Comparison of ENCODE assay signal across 13 mouse cellular contexts in genomic region chr17:25564481-25564880, GRCm38 (mm10). TPM values are rescaled to one million over a fixed set of nuclear protein-coding genes. Genes with fewer than 3 reads are reported as not detected.
A peak's percentile ranks its signal among the peaks of the same experiment; 100 is the strongest.
DNase-seq lines count a peak whose midpoint lies in the region; ATAC-seq lines count a peak whose summit lies in the region.
"Had no signal": no experiment of that assay in that cellular context is flagged by ENCODE, and none has a peak within 500 bp of the region (broad histone marks: within the 10 kb centered on the region; RNA-seq: fewer than 3 reads in every experiment).

No protein-coding gene starts in this region.

- no peak overlapping the region for H3K9ac ChIP-seq in forebrain, embryonic 12.5 days
- H3K9ac ChIP-seq in midbrain, embryonic 15.5 days = no peak overlapping the region
- H3K9ac ChIP-seq in midbrain, embryonic 11.5 days (ENCODE audit: low read length) = no peak overlapping the region
- H3K9ac ChIP-seq in forebrain, embryonic 15.5 days (replicated peaks) = no peak overlapping the region
- H3K9ac ChIP-seq: limb, embryonic 13.5 days had no signal

- ATAC-seq in forebrain, embryonic 12.5 days (ENCODE audit: low FRiP score) = no peak
- no peak for ATAC-seq in midbrain, embryonic 15.5 days (replicated peaks)
- no peak for ATAC-seq in midbrain, embryonic 11.5 days (ENCODE audit: low FRiP score)
- no peak for ATAC-seq in forebrain, embryonic 15.5 days (replicated peaks)

- H3K36me3 ChIP-seq in forebrain, embryonic 10.5 days (replicated peaks) = peaks cover 11% of the 10 kb centered on the region
- 0 out of 2 replicates have a peak, but pooled peaks cover 6% of the 10 kb centered on the region for H3K36me3 ChIP-seq in forebrain, embryonic 12.5 days (replicated peaks)
- H3K36me3 ChIP-seq in midbrain, embryonic 15.5 days (replicated peaks) = no peaks in the 10 kb centered on the region
- H3K36me3 ChIP-seq in midbrain, embryonic 11.5 days (ENCODE audit: control insufficient read depth, insufficient read depth, low read length) = no peaks in the 10 kb centered on the region
- H3K36me3 ChIP-seq in forebrain, embryonic 15.5 days = no peaks in the 10 kb centered on the region

- H3K4me2 ChIP-seq in forebrain, embryonic 12.5 days = no peak overlapping the region
- no peak overlapping the region for H3K4me2 ChIP-seq in midbrain, embryonic 15.5 days
- no peak overlapping the region for H3K4me2 ChIP-seq in midbrain, embryonic 11.5 days
- H3K4me2 ChIP-seq in forebrain, embryonic 15.5 days (replicated peaks) = no peak overlapping the region

- no peaks in the 10 kb centered on the region for H3K9me3 ChIP-seq in forebrain, embryonic 10.5 days
- no peaks in the 10 kb centered on the region for H3K9me3 ChIP-seq in forebrain, embryonic 12.5 days
- H3K9me3 ChIP-seq in midbrain, embryonic 15.5 days = no peaks in the 10 kb centered on the region
- H3K9me3 ChIP-seq in midbrain, embryonic 11.5 days (ENCODE audit: control insufficient read depth, low read length) = no peaks in the 10 kb centered on the region
- H3K9me3 ChIP-seq in forebrain, embryonic 15.5 days = no peaks in the 10 kb centered on the region
- H3K9me3 ChIP-seq: limb, embryonic 13.5 days had no signal

- H3K4me3 ChIP-seq in forebrain, embryonic 10.5 days = no peak overlapping the region
- H3K4me3 ChIP-seq in forebrain, embryonic 12.5 days (replicated peaks) = no peak overlapping the region
- no peak overlapping the region for H3K4me3 ChIP-seq in midbrain, embryonic 15.5 days
- H3K4me3 ChIP-seq in midbrain, embryonic 11.5 days (ENCODE audit: low read depth, low read length) = no peak overlapping the region
- H3K4me3 ChIP-seq in forebrain, embryonic 15.5 days = no peak overlapping the region
- H3K4me3 ChIP-seq: heart, adult 2 months; limb, embryonic 13.5 days had no signal

- H3K27me3 ChIP-seq in forebrain, embryonic 10.5 days (ENCODE audit: poor library complexity, severe bottlenecking) = peaks cover 88% of the 10 kb centered on the region
- H3K27me3 ChIP-seq in forebrain, embryonic 12.5 days = peaks cover 42% of the 10 kb centered on the region
- H3K27me3 ChIP-seq in midbrain, embryonic 15.5 days (replicated peaks) = peaks cover 12% of the 10 kb centered on the region
- peaks cover 16% of the 10 kb centered on the region for H3K27me3 ChIP-seq in midbrain, embryonic 11.5 days (ENCODE audit: control insufficient read depth, insufficient read depth, low read length)
- no peaks in the 10 kb centered on the region for H3K27me3 ChIP-seq in forebrain, embryonic 15.5 days

- peak overlapping the region; percentile 52; the same call in 1 of the 2 replicates for H3K27ac ChIP-seq in forebrain, embryonic 10.5 days
- H3K27ac ChIP-seq in forebrain, embryonic 12.5 days = no peak overlapping the region
- peak overlapping the region; percentile 25; the same call in 1 of the 2 replicates for H3K27ac ChIP-seq in midbrain, embryonic 15.5 days
- H3K27ac ChIP-seq in midbrain, embryonic 11.5 days (ENCODE audit: low read depth, low read length) = no peak overlapping the region
- H3K27ac ChIP-seq in forebrain, embryonic 15.5 days (replicated peaks) = peak overlapping the region; percentile 70
- H3K27ac ChIP-seq: heart, adult 2 months; limb, embryonic 13.5 days had no signal

- DNase-seq in forebrain, embryonic 10.5 days (ENCODE audit: extremely low spot score, low spot score) = no peak
- DNase-seq in midbrain, embryonic 11.5 days (ENCODE audit: low spot score, missing footprints) = no peak
- peak; percentile 61 for DNase-seq in layer of hippocampus, adult 9-11 months
- DNase-seq in kidney, postnatal 10 days = no peak
- no peak for DNase-seq in kidney, postnatal 14 days
- DNase-seq: adrenal gland, adult 8-10 months; heart, adult 2 months; lung, postnatal 4 days; thymus, adult 18-20 months had no signal

- WGBS in forebrain, embryonic 10.5 days = 87% methylated on average over 5 of the region's 5 CpGs
- 87% methylated on average over 5 of the region's 5 CpGs for WGBS in forebrain, embryonic 12.5 days
- WGBS in midbrain, embryonic 15.5 days = 69% methylated on average over 5 of the region's 5 CpGs
- 86% methylated on average over 5 of the region's 5 CpGs for WGBS in midbrain, embryonic 11.5 days
- WGBS in forebrain, embryonic 15.5 days = 47% methylated on average over 5 of the region's 5 CpGs

- peaks cover 76% of the 10 kb centered on the region for H3K4me1 ChIP-seq in forebrain, embryonic 10.5 days
- peaks cover 66% of the 10 kb centered on the region for H3K4me1 ChIP-seq in forebrain, embryonic 12.5 days
- peaks cover 15% of the 10 kb centered on the region for H3K4me1 ChIP-seq in midbrain, embryonic 15.5 days
- peaks cover 24% of the 10 kb centered on the region for H3K4me1 ChIP-seq in midbrain, embryonic 11.5 days (ENCODE audit: control insufficient read depth, insufficient read depth, low read length)
- peaks cover 84% of the 10 kb centered on the region for H3K4me1 ChIP-seq in forebrain, embryonic 15.5 days

RNA-seq across cellular contexts. Expression of gene Sox8, which starts 6.0 kb away (rescaled TPM):
- 10.9 and 12.1 TPM in 2 replicates for polyA plus RNA-seq in forebrain, embryonic 10.5 days (2016; fragmentation: Nextera tagmentation; extraction: Ambion mirVana)
- 10.3 and 15.1 TPM in 2 replicates for polyA plus RNA-seq in forebrain, embryonic 12.5 days (2016; fragmentation: Nextera tagmentation; extraction: Ambion mirVana)
- 10.7 and 15.2 TPM in 2 replicates for polyA plus RNA-seq in midbrain, embryonic 15.5 days (2015; fragmentation: Nextera tagmentation; extraction: Ambion mirVana)
- 2.0 and 2.1 TPM in 2 replicates for polyA plus RNA-seq in midbrain, embryonic 11.5 days (2014; fragmentation: Nextera tagmentation; extraction: Ambion mirVana)
- 24.0 and 26.9 TPM in 2 replicates for polyA plus RNA-seq in forebrain, embryonic 15.5 days (2015; fragmentation: Nextera tagmentation; extraction: Ambion mirVana)

RNA-seq across cellular contexts. Expression of gene Lmf1, which starts 14.4 kb away (rescaled TPM):
- polyA plus RNA-seq in forebrain, embryonic 10.5 days (2016; fragmentation: Nextera tagmentation; extraction: Ambion mirVana) = 22.0 and 24.0 TPM in 2 replicates
- polyA plus RNA-seq in forebrain, embryonic 12.5 days (2016; fragmentation: Nextera tagmentation; extraction: Ambion mirVana) = 17.8 and 21.0 TPM in 2 replicates
- 23.2 and 24.9 TPM in 2 replicates for polyA plus RNA-seq in midbrain, embryonic 15.5 days (2015; fragmentation: Nextera tagmentation; extraction: Ambion mirVana)
- 19.2 and 20.6 TPM in 2 replicates for polyA plus RNA-seq in midbrain, embryonic 11.5 days (2014; fragmentation: Nextera tagmentation; extraction: Ambion mirVana)
- 17.0 and 18.1 TPM in 2 replicates for polyA plus RNA-seq in forebrain, embryonic 15.5 days (2015; fragmentation: Nextera tagmentation; extraction: Ambion mirVana)

Comparison
In these comparisons a context has a peak if more than half of its experiments do, and no peak if none do; other contexts are left out.
1. H3K27ac ChIP-seq: peak in forebrain, embryonic 10.5 days (single experiment), midbrain, embryonic 15.5 days (single experiment) and forebrain, embryonic 15.5 days (single experiment); none in forebrain, embryonic 12.5 days (single experiment) and midbrain, embryonic 11.5 days (single experiment).